Mouse (Mus musculus) heart, adult 2 months (tissue): ENCODE results near the gene Actn4.
A peak's percentile ranks its signal among the peaks of the same experiment; 100 is the strongest.

Experiments used
- EP300 ChIP-seq: fragments of 200-500 bp; IDR thresholded peaks from 2 replicates; pipeline ENCODE4 v1.6.1; 2011; ENCODE audit warnings: low read depth, low read length, control low read depth; ENCODE audit not compliant: insufficient read depth
- POLR2A ChIP-seq: fragments of 200-500 bp; IDR thresholded peaks from 2 replicates; pipeline ENCODE4 v1.6.1; 2011; ENCODE audit warnings: mild to moderate bottlenecking, low read depth, low read length, control low read depth; ENCODE audit not compliant: insufficient read depth

GRCm38 (mm10) chr7:28957997-28958725, 4.0 kb downstream of the Actn4 start:
- no peak for TF ChIP-seq POLR2A
- TF ChIP-seq EP300: 0 out of 2 replicates have a peak, but pooled peaks have one; percentile 56
